Mouse (Mus musculus) olfactory bulb, adult 2 months (tissue): ENCODE results near the gene Igfals.

Experiments
- CTCF ChIP-seq: fragments of 200-500 bp; IDR thresholded peaks from 2 replicates; pipeline ENCODE4 v1.5.1; 2012; ENCODE audit warnings: low read depth, mild to moderate bottlenecking, low read length, moderate library complexity; ENCODE audit not compliant: insufficient read depth
- POLR2A ChIP-seq: fragments of 200-500 bp; IDR thresholded peaks from 2 replicates; pipeline ENCODE4 v1.6.1; 2012; ENCODE audit warnings: mild to moderate bottlenecking, low read depth, low read length, moderate library complexity; ENCODE audit not compliant: insufficient read depth

DNA sequence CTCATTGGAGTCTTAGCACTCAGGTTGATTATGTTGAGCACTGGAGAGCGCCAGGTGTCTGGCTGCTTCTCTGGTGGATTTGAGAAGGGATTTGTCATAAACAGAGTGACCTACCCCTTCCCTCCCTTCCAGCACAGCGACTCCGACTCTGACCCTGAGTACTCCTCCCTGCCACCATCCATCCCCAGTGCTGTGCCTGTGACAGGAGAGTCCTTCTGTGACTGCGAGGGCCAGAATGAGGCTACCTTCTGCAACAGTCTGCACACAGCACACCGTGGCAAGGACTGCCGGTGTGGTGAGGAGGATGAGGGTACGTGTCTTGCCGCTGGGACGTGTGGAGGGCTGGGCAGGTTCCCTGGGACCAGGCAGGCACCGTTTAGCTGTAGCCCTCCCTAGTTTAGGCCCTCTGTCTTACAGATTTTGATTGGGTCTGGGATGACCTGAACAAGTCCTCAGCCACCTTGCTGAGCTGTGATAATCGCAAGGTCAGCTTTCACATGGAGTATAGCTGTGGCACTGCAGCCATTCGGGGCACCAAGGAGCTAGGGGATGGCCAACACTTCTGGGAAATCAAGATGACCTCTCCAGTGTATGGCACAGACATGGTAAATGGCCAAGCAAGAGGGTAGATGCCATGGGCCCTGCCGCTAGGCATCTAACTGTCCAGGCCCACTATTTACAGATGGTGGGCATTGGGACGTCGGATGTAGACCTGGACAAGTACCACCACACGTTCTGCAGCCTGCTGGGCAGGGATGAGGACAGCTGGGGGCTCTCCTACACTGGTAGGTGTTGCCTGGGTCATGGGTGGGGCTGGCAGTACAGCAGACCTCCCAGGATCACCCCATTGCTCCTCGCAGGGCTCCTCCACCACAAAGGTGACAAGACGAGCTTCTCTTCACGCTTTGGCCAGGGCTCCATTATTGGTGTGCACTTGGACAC lies 24.6 kb downstream of the Igfals start:
- TF ChIP-seq POLR2A: no peak
- no peak for TF ChIP-seq CTCF
